Mouse (Mus musculus): Measurements from ENCODE around the gene Tob1. TPM values are rescaled to one million over a fixed set of nuclear protein-coding genes. Genes with fewer than 3 reads are reported as not detected.

Gene Tob1
- polyA plus RNA-seq (2015; fragmentation: Nextera tagmentation; extraction: Ambion mirVana): 30.0 and 33.9 TPM in 2 replicates

- peak; percentile 96 for ATAC-seq (ENCODE audit: low FRiP score, low read depth)
- Histone ChIP-seq H3K36me3 (peaks cover 11% of the 10 kb centered on the region), H3K27me3 (no peaks in the 10 kb centered on the region), H3K4me3 (peak within 1 kb of the TSS; percentile 96), H3K4me2 (replicated peaks) (peak within 1 kb of the TSS; percentile 88), H3K9ac (peak within 1 kb of the TSS; percentile 95), H3K4me1 (peaks cover 28% of the 10 kb centered on the region), H3K9me3 (no peaks in the 10 kb centered on the region), H3K27ac (peak within 1 kb of the TSS; percentile 99)
- under 1% methylated on average over 53 of the region's 55 CpGs for WGBS
These were observed at the start of gene Tob1 for GRCm38 (mm10) chr11:94211124-94211603. Tob1 (plus strand) TSS chr11:94211454.

DNA sequence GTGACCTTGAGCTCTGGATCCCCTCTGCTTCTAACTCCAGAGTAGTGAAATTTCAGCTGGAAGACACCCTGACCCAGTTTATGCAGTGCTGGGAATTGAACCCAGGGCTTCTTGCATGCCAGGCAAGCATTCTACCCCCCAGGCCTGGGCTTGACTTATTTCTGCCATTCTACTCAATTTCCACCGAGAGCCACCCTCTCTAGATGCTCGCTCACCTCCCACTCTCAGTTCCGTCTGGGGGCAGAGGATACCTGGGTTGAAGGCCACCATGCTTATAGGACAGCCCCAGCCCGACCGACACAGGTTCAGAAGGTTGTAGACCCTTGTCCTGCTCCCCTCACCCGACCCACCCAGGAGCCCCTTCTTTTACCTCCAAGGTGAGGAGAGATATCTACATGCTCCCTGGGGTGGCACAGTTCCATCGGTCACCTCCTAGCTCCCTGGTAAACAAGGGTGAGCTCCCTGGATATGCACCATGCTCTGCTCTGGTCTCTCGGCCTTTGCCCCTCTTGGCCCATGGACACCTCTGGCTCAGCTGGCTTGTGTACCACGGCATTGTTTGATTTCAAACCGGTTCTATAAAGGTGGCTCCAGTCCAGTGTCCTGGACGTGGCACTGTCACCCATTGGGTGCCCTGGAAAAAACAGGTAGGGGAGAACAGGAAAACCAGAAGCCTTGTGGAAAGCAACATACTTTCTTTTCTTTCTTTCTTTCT lies 49.2 kb upstream of the Tob1 start:
- no peaks in the 10 kb centered on the region for H3K9me3 ChIP-seq
- no peak overlapping the region for H3K27ac ChIP-seq
- H3K27me3 ChIP-seq: no peaks in the 10 kb centered on the region
- peaks cover 37% of the 10 kb centered on the region for H3K4me1 ChIP-seq
- ATAC-seq (ENCODE audit: low FRiP score, low read depth): no peak
- no peak overlapping the region for H3K4me2 ChIP-seq (replicated peaks)
- H3K36me3 ChIP-seq: no peaks in the 10 kb centered on the region
- 89% methylated on average over 11 of the region's 11 CpGs for WGBS
- no peak overlapping the region for H3K4me3 ChIP-seq
- H3K9ac ChIP-seq: no peak overlapping the region

DNA sequence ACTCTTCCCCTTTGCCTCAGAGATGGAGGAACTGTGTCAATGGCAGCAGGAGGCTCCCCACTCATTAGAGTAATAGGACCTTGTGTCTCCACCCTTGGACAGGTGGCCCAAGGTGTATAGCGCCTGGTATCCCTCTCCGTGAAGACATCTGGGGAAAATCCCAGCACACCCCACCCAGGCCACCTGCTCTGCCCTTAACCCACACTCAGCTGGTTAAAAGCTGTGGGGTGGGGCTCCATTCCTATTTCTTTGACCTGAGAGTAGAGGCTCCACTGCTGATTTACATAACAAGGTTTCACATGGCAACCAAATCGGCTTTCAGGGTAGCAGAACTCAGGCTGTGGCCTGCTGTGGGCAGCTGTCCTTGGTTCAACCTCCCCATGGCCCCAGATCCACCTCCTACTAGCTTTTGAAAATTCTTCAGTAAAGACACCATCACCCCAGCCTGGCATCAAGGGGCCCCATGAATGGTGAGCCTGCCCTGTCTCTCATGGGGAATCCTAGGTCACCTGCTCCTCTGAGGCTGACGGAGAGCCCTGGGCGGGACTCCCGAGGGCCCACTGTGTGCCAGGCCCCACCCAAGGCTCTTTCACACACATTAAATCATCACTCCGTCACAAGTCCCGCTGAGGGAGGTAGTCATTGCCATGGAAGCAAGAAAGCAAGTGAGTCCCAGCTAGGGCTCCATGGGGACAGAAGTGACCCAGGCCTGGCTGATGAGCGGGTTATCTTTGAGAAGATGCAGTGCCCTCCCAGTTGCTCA lies 48.1 kb upstream of the Tob1 start:
- Histone ChIP-seq H3K9me3 (no peaks in the 10 kb centered on the region), H3K9ac (no peak overlapping the region), H3K27me3 (no peaks in the 10 kb centered on the region), H3K4me1 (peaks cover 37% of the 10 kb centered on the region), H3K27ac (no peak overlapping the region), H3K36me3 (no peaks in the 10 kb centered on the region), H3K4me2 (replicated peaks) (no peak overlapping the region), H3K4me3 (no peak overlapping the region)
- no peak for ATAC-seq (ENCODE audit: low FRiP score, low read depth)
- WGBS: 65% methylated on average over 9 of the region's 9 CpGs

- WGBS: 69% methylated on average over 4 of the region's 4 CpGs
- no peak overlapping the region for H3K4me2 ChIP-seq (replicated peaks)
- H3K27ac ChIP-seq: no peak overlapping the region
- H3K4me3 ChIP-seq: no peak overlapping the region
- no peaks in the 10 kb centered on the region for H3K27me3 ChIP-seq
- H3K9me3 ChIP-seq: no peaks in the 10 kb centered on the region
- ATAC-seq (ENCODE audit: low FRiP score, low read depth): no peak
- H3K36me3 ChIP-seq: no peaks in the 10 kb centered on the region
- H3K4me1 ChIP-seq: peaks cover 11% of the 10 kb centered on the region
- H3K9ac ChIP-seq: no peak overlapping the region
These were observed 45.5 kb upstream of the Tob1 start for GRCm38 (mm10) chr11:94165745-94166144.

DNA sequence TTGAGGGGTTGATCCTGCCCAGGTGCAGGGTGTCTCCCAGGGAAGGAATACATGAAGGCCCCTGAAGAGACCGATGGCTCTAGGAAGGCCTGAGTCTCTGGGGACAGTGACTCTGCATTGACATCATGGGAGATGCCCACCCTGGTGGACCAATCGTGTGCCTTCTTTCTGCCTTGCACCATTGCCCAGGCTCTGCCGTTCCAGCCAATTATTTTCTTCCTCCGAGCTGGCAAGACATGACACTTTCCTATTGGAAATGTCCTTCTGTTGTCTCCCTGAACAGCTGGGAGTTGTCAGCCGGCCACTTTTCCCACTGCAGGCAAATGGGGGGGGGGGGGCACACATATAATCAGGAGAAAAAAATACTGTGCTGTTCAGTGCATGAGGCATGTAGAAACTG lies 43.0 kb upstream of the Tob1 start:
- Histone ChIP-seq H3K9ac (no peak overlapping the region), H3K4me3 (no peak overlapping the region), H3K4me1 (no peaks in the 10 kb centered on the region), H3K27me3 (no peaks in the 10 kb centered on the region), H3K36me3 (no peaks in the 10 kb centered on the region), H3K4me2 (replicated peaks) (no peak overlapping the region), H3K9me3 (no peaks in the 10 kb centered on the region), H3K27ac (no peak overlapping the region)
- no peak for ATAC-seq (ENCODE audit: low FRiP score, low read depth)
- WGBS: 76% methylated on average over 5 of the region's 5 CpGs

GRCm38 (mm10) chr11:94169596-94169995 lies 41.7 kb upstream of the Tob1 start:
- Histone ChIP-seq H3K36me3 (no peaks in the 10 kb centered on the region), H3K4me2 (replicated peaks) (no peak overlapping the region), H3K27ac (no peak overlapping the region), H3K27me3 (no peaks in the 10 kb centered on the region), H3K9ac (no peak overlapping the region), H3K4me3 (no peak overlapping the region), H3K4me1 (no peaks in the 10 kb centered on the region), H3K9me3 (no peaks in the 10 kb centered on the region)
- 81% methylated on average over 5 of the region's 5 CpGs for WGBS
- no peak for ATAC-seq (ENCODE audit: low FRiP score, low read depth)

- Histone ChIP-seq H3K27ac (no peak overlapping the region), H3K27me3 (no peaks in the 10 kb centered on the region)
These were observed 39.6 kb upstream of the Tob1 start for GRCm38 (mm10) chr11:94171691-94172090.

DNA sequence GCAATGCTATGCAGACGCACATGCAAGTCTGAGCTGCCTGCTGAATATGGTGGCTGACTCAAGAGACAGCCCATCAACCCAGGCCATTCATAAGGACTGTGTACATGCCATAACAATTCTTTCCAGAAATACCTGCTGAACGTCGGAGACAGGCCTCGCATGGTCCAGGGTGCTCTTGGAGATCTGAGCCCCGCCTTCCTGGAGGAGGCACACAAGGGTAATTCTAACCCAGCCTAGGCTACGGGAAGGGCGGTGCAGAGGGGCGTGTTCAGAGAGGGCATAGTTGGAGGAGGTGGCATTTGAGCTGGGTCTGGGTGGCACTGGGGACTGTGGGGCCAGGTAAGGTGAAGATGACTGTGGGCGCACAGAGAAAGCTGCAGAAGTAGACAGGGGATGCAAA lies 39.1 kb upstream of the Tob1 start:
- 66% methylated on average over 9 of the region's 9 CpGs for WGBS
- Histone ChIP-seq H3K9me3 (no peaks in the 10 kb centered on the region), H3K36me3 (no peaks in the 10 kb centered on the region), H3K4me1 (peaks cover 11% of the 10 kb centered on the region), H3K9ac (no peak overlapping the region), H3K4me3 (no peak overlapping the region), H3K4me2 (replicated peaks) (no peak overlapping the region), H3K27me3 (no peaks in the 10 kb centered on the region), H3K27ac (no peak overlapping the region)
- ATAC-seq (ENCODE audit: low FRiP score, low read depth): no peak

More at GRCm38 (mm10) chr11:94171691-94172090, 39.6 kb upstream of the Tob1 start:
- no peak overlapping the region for H3K4me3 ChIP-seq
- no peaks in the 10 kb centered on the region for H3K9me3 ChIP-seq
- no peak overlapping the region; the same call in 1 of the 2 replicates for H3K9ac ChIP-seq
- no peak overlapping the region for H3K4me2 ChIP-seq (replicated peaks)
- no peak for ATAC-seq (ENCODE audit: low FRiP score, low read depth)
- no peaks in the 10 kb centered on the region for H3K36me3 ChIP-seq
- WGBS: 86% methylated on average over 5 of the region's 5 CpGs
- peaks cover 11% of the 10 kb centered on the region for H3K4me1 ChIP-seq

DNA sequence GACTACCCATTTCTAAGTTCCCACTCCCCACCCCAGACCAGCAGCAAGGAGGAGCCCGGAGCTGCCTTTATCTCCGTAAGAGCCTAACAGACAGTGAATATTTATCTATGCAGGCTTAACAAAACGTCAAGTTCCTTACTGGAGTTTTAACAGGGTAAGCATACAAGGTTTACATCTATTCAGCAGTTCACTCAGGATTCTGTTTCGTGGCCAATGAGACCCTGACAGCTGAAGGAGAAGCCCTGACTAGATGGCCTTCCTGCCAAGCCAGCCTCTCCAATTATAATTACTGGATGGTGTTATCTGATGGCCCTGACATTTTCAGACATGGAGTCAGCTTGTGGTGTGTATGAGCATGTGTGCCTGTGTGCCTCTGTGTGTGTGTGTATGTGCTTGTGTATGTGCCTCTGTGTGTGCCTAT lies 37.5 kb upstream of the Tob1 start:
- Histone ChIP-seq H3K27ac (no peak overlapping the region), H3K36me3 (no peaks in the 10 kb centered on the region), H3K9ac (no peak overlapping the region), H3K4me3 (no peak overlapping the region), H3K4me1 (peaks cover 11% of the 10 kb centered on the region), H3K4me2 (replicated peaks) (no peak overlapping the region), H3K9me3 (no peaks in the 10 kb centered on the region), H3K27me3 (no peaks in the 10 kb centered on the region)
- no peak for ATAC-seq (ENCODE audit: low FRiP score, low read depth)
- WGBS: 72% methylated on average over 4 of the region's 4 CpGs

DNA sequence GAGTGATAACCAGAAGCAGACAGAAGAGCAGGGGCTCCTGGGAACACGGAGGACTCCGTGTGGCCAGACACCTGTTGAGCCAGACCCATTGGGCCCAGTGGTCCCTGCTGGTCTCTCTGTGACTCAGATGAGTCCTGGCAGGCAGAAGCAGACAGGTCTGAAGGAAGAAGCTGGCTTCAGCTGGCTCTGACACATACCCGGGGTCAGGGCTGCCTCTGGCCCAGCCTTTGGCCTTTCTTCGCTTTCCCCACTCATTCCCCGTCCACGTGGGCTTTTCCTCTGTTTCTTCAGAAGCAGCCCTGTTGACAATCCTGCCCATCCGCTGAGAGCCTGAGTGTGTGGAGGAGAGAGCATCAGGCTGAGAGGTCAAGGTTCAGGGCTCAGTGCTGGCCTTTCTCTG lies 36.0 kb upstream of the Tob1 start:
- Histone ChIP-seq H3K4me1 (peaks cover 11% of the 10 kb centered on the region), H3K9ac (peak overlapping the region; percentile 43; the same call in 1 of the 2 replicates), H3K4me3 (no peak overlapping the region), H3K27me3 (no peaks in the 10 kb centered on the region), H3K36me3 (no peaks in the 10 kb centered on the region), H3K9me3 (no peaks in the 10 kb centered on the region), H3K27ac (peak overlapping the region; percentile 72; the same call in 1 of the 2 replicates), H3K4me2 (replicated peaks) (0 out of 2 replicates have a peak overlapping the region, but pooled peaks have one; percentile 1)
- ATAC-seq (ENCODE audit: low FRiP score, low read depth): no peak
- WGBS: 61% methylated on average over 7 of the region's 7 CpGs

DNA sequence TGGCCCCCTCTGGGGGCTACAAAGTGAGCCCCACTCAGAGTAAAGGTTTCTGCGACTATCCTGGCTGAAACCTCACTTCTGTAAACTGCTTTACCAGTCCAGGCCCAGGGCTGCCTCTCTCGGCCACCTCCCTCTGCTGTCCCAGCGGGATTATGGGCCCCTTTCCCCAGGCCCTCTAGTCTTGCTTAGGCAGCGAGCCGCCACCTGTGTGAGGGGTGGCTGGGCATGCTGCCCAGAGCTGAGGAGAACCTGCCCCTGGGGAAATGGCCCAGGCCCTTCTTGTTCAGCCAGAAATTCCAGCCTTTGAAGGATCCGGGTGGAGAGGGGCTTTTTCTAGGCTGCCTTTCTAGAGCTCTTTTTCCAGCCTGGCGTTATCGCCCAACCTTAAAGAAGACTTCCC lies 35.6 kb upstream of the Tob1 start:
- Histone ChIP-seq H3K4me1 (peaks cover 11% of the 10 kb centered on the region), H3K4me3 (no peak overlapping the region), H3K36me3 (no peaks in the 10 kb centered on the region), H3K27ac (peak overlapping the region; percentile 72; the same call in 1 of the 2 replicates), H3K9me3 (no peaks in the 10 kb centered on the region), H3K27me3 (no peaks in the 10 kb centered on the region), H3K4me2 (replicated peaks) (0 out of 2 replicates have a peak overlapping the region, but pooled peaks have one; percentile 1), H3K9ac (peak overlapping the region; percentile 43; the same call in 1 of the 2 replicates)
- WGBS: 25% methylated on average over 8 of the region's 8 CpGs
- peak; percentile 66 for ATAC-seq (ENCODE audit: low FRiP score, low read depth)

DNA sequence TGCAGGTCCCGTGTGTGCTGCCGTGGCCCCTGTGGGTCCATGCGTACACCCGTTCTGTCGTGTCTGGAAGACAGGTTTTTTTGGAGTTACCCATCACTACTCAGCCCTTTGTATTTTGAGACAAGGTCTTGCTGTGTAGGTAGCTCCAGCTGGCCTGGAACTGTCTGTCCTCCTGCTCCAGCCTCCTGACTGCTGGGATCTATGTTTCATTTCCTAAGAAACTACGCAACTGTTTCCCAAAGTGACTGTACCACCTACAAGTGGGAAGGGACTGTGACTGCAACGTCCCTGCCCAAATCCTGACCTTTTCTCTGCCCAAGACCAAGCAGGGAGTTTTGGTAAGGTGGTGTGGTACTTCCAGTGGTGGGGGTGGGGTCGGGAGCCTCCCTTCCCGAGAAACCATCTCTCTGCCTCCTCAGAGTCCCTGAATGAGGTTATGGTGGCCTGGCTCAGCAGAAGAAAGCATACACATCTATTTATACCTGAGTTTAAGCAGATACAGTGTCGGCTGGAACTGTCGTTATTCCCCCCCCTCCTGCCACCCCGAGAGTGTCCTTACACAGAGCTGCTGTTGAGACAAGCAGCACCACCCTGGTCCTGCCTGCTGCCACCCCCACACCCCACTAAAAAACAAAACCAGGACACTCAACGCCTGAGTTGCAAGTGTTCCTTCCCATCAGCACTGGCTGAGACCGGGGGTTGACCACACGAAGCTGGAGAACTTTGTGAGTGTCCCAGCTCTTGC lies 33.2 kb upstream of the Tob1 start:
- Histone ChIP-seq H3K9ac (no peak overlapping the region), H3K4me2 (replicated peaks) (no peak overlapping the region), H3K27ac (no peak overlapping the region), H3K36me3 (no peaks in the 10 kb centered on the region), H3K9me3 (no peaks in the 10 kb centered on the region), H3K4me1 (peaks cover 11% of the 10 kb centered on the region), H3K27me3 (no peaks in the 10 kb centered on the region), H3K4me3 (no peak overlapping the region)
- 73% methylated on average over 15 of the region's 15 CpGs for WGBS
- no peak for ATAC-seq (ENCODE audit: low FRiP score, low read depth)
